In genomic region chr6:43408949-43409348, GRCm38 (mm10) we compare ENCODE assay signal across 27 mouse cellular contexts.
A peak's percentile ranks its signal among the peaks of the same experiment; 100 is the strongest.
DNase-seq lines count a peak whose midpoint lies in the region; ATAC-seq lines count a peak whose summit lies in the region.
"Had no signal": no experiment of that assay in that cellular context is flagged by ENCODE, and none has a peak within 500 bp of the region (broad histone marks: within the 10 kb centered on the region; RNA-seq: fewer than 3 reads in every experiment).

No protein-coding gene starts in this region.

- DNase-seq in heart, adult 8-10 months (ENCODE audit: low spot score) = peak; percentile 40
- peak; percentile 16 to 28 for DNase-seq in heart, postnatal 14 days
- no peak for DNase-seq in forebrain, embryonic 10.5 days (ENCODE audit: extremely low spot score, low spot score)
- no peak for DNase-seq in left cerebral cortex, adult 9 months (ENCODE audit: low spot score in 2 of 2)
- DNase-seq: adrenal gland, postnatal 36 days; B cell, adult 2 months; cerebellum, adult 18-20 months; cerebellum, postnatal 14 days; gastrocnemius, postnatal 10 days; kidney, adult 11 months; kidney, postnatal 36 days; liver, embryonic 13.5 days; lung, embryonic 14.5 days; thymus, adult 2 months had no signal

- no peak for ATAC-seq in heart, embryonic 11.5 days (replicated peaks; ENCODE audit: insufficient number of reproducible peaks, low FRiP score, low TSS enrichment)
- 0 out of 2 replicates have a peak, but pooled peaks have one; percentile 8 for ATAC-seq in common myeloid progenitor, adult 5-6 weeks (replicated peaks; ENCODE audit: low read depth, poor library complexity, severe bottlenecking)
- ATAC-seq in monocyte, adult 5-6 weeks (replicated peaks; ENCODE audit: insufficient number of reproducible peaks, low FRiP score, low TSS enrichment, poor library complexity, severe bottlenecking) = no peak
- ATAC-seq: forebrain, embryonic 14.5 days; Patski had no signal

- H3K4me3 ChIP-seq in heart, embryonic 11.5 days (ENCODE audit: low read depth, low read length) = no peak overlapping the region
- H3K4me3 ChIP-seq in forebrain, embryonic 10.5 days = no peak overlapping the region
- H3K4me3 ChIP-seq: embryonic facial prominence, embryonic 12.5 days; erythroblast, embryonic 14.5 days; hindbrain, embryonic 12.5 days; kidney, embryonic 15.5 days; limb, embryonic 13.5 days; liver, embryonic 13.5 days; midbrain, embryonic 12.5 days had no signal

- no peak overlapping the region for H3K4me2 ChIP-seq in heart, embryonic 11.5 days
- H3K4me2 ChIP-seq: embryonic facial prominence, embryonic 12.5 days; hindbrain, embryonic 12.5 days; kidney, embryonic 15.5 days; limb, embryonic 13.5 days; liver, embryonic 13.5 days; lung, embryonic 14.5 days; midbrain, embryonic 12.5 days had no signal

- H3K9ac ChIP-seq in heart, embryonic 11.5 days (ENCODE audit: low read depth, low read length) = no peak overlapping the region
- H3K9ac ChIP-seq: embryonic facial prominence, embryonic 12.5 days; hindbrain, embryonic 12.5 days; kidney, embryonic 15.5 days; limb, embryonic 13.5 days; liver, embryonic 13.5 days; lung, embryonic 14.5 days; midbrain, embryonic 12.5 days had no signal

- intact Hi-C loops in heart, postnatal 14 days (cut with DNase I) = no loop called here

- H3K36me3 ChIP-seq in heart, embryonic 11.5 days (ENCODE audit: control insufficient read depth, insufficient read depth, low read length) = no peaks in the 10 kb centered on the region
- H3K36me3 ChIP-seq in forebrain, embryonic 10.5 days (replicated peaks) = no peaks in the 10 kb centered on the region
- H3K36me3 ChIP-seq: embryonic facial prominence, embryonic 12.5 days; G1E; hindbrain, embryonic 12.5 days; kidney, embryonic 15.5 days; limb, embryonic 13.5 days; liver, embryonic 13.5 days; midbrain, embryonic 12.5 days had no signal

- no peak overlapping the region for H3K27ac ChIP-seq in heart, embryonic 11.5 days (ENCODE audit: low read depth, low read length)
- H3K27ac ChIP-seq in forebrain, embryonic 10.5 days = no peak overlapping the region
- H3K27ac ChIP-seq: embryonic facial prominence, embryonic 12.5 days; hindbrain, embryonic 12.5 days; kidney, embryonic 15.5 days; limb, embryonic 13.5 days; liver, embryonic 13.5 days; midbrain, embryonic 12.5 days had no signal

- H3K4me1 ChIP-seq in heart, embryonic 11.5 days (ENCODE audit: control insufficient read depth, insufficient read depth, low read length) = no peaks in the 10 kb centered on the region
- H3K4me1 ChIP-seq in forebrain, embryonic 10.5 days = no peaks in the 10 kb centered on the region
- H3K4me1 ChIP-seq: embryonic facial prominence, embryonic 12.5 days; hindbrain, embryonic 12.5 days; kidney, embryonic 15.5 days; limb, embryonic 13.5 days; liver, embryonic 13.5 days; midbrain, embryonic 12.5 days had no signal

- H3K9me3 ChIP-seq in heart, embryonic 11.5 days (replicated peaks; ENCODE audit: control insufficient read depth, low read length) = no peaks in the 10 kb centered on the region
- no peaks in the 10 kb centered on the region for H3K9me3 ChIP-seq in forebrain, embryonic 10.5 days
- H3K9me3 ChIP-seq: embryonic facial prominence, embryonic 12.5 days; G1E; hindbrain, embryonic 12.5 days; kidney, embryonic 15.5 days; limb, embryonic 13.5 days; liver, embryonic 13.5 days; midbrain, embryonic 12.5 days had no signal

- no peaks in the 10 kb centered on the region for H3K27me3 ChIP-seq in heart, embryonic 11.5 days (ENCODE audit: control insufficient read depth, insufficient read depth, low read length)
- no peaks in the 10 kb centered on the region for H3K27me3 ChIP-seq in forebrain, embryonic 10.5 days (ENCODE audit: poor library complexity, severe bottlenecking)
- H3K27me3 ChIP-seq: CH12.LX; embryonic facial prominence, embryonic 12.5 days; hindbrain, embryonic 12.5 days; kidney, embryonic 15.5 days; limb, embryonic 13.5 days; liver, embryonic 13.5 days; midbrain, embryonic 12.5 days; Patski had no signal

- 77% methylated on average over 1 of the region's 1 CpGs for WGBS in heart, embryonic 11.5 days (ENCODE audit: insufficient replicate concordance)
- 79% methylated on average over 1 of the region's 1 CpGs for WGBS in forebrain, embryonic 10.5 days

Comparison
In these comparisons a context has a peak if more than half of its experiments do, and no peak if none do; other contexts are left out.
1. DNase-seq: peak in heart, adult 8-10 months (single experiment) and heart, postnatal 14 days (2 of 2); none in forebrain, embryonic 10.5 days (single experiment) and left cerebral cortex, adult 9 months (0 of 2).